Mouse (Mus musculus) embryonic fibroblast, embryonic 13.5 days (primary cell): ENCODE measurements around the gene Klrb1c.

Experiments used
- CTCF ChIP-seq: IDR thresholded peaks from 2 replicates; pipeline ENCODE4 v1.5.1; 2011; ENCODE audit warnings: mild to moderate bottlenecking, control low read depth, low read length, moderate library complexity, borderline replicate concordance; ENCODE audit not compliant: insufficient read depth
- POLR2A ChIP-seq: IDR thresholded peaks from 2 replicates; pipeline ENCODE4 v1.6.1; 2011; ENCODE audit warnings: low read depth, mild to moderate bottlenecking, control low read depth, low read length, moderate library complexity

- TF ChIP-seq POLR2A = no peak
- no peak for TF ChIP-seq CTCF
Measured at GRCm38 (mm10) chr6:128764598-128764997, 24.4 kb downstream of the Klrb1c start.
